Mouse (Mus musculus) midbrain, embryonic 10.5 days (tissue): ENCODE measurements at regions not wholly inside any gene's neighbourhood (a gene's known extent, or its start where the extent isn't known, plus 50 kb on each side); places are given as distances from the start of the nearest gene placed in this dataset.
A peak's percentile ranks its signal among the peaks of the same experiment; 100 is the strongest.

Source experiments
- DNase-seq: peaks from one replicate; pipeline ENCODE4 v3.0.0-alpha.2; 2017; ENCODE audit warnings: low spot score
- H3K27ac ChIP-seq: fragments of 300-500 bp; sonication (generic); replicated peaks from 2 replicates; pipeline ENCODE4 v1.5.1; 2016; ENCODE audit warnings: mild to moderate bottlenecking
- H3K27me3 ChIP-seq: fragments of 300-500 bp; sonication (generic); 2 replicates; pipeline ENCODE4 v1.6.1; 2016; ENCODE audit warnings: low read depth, mild to moderate bottlenecking; ENCODE audit not compliant: poor library complexity, severe bottlenecking
- H3K36me3 ChIP-seq: fragments of 300-500 bp; sonication (generic); 2 replicates; pipeline ENCODE4 v1.6.1; 2016; ENCODE audit warnings: mild to moderate bottlenecking, moderate library complexity
- H3K4me1 ChIP-seq: fragments of 300-500 bp; sonication (generic); 2 replicates; pipeline ENCODE4 v1.6.1; 2016
- H3K4me3 ChIP-seq: fragments of 300-500 bp; sonication (generic); 2 replicates; pipeline ENCODE4 v1.5.1; 2016; ENCODE audit warnings: mild to moderate bottlenecking, moderate library complexity
- H3K9me3 ChIP-seq: fragments of 300-500 bp; sonication (generic); replicated peaks from 2 replicates; pipeline ENCODE4 v1.6.1; 2016; ENCODE audit warnings: mild to moderate bottlenecking
- WGBS: fragments of 180-500 bp; shearing (Covaris S2); methylation state at CpG from one replicate; pipeline ENCODE4 v1.1.7; 2016; 5-methylcytosine and 5-hydroxymethylcytosine counted together

GRCm38 (mm10) chr12:25163541-25163940 lies 66.6 kb upstream of the Id2 start:
- H3K27ac ChIP-seq = peak overlapping the region; percentile 74
- H3K27me3 ChIP-seq = 0 out of 2 replicates have a peak, but pooled peaks cover 14% of the 10 kb centered on the region
- peaks cover 56% of the 10 kb centered on the region for H3K4me1 ChIP-seq
- no peaks in the 10 kb centered on the region for H3K9me3 ChIP-seq
- WGBS = 33% methylated on average over 6 of the region's 6 CpGs
- no peak overlapping the region for H3K4me3 ChIP-seq
- H3K36me3 ChIP-seq = no peaks in the 10 kb centered on the region
- peak; percentile 19 for DNase-seq

- WGBS = 75% methylated on average over 6 of the region's 6 CpGs
- no peak for DNase-seq
- Histone ChIP-seq H3K4me1 (peaks cover 55% of the 10 kb centered on the region), H3K4me3 (no peak overlapping the region), H3K9me3 (no peaks in the 10 kb centered on the region), H3K27me3 (0 out of 2 replicates have a peak, but pooled peaks cover 14% of the 10 kb centered on the region), H3K36me3 (no peaks in the 10 kb centered on the region), H3K27ac (peak overlapping the region; percentile 74)
Measured at GRCm38 (mm10) chr12:25162843-25163242, 65.9 kb upstream of the Id2 start.

- Histone ChIP-seq H3K27ac (no peak overlapping the region; the same call in 1 of the 2 replicates), H3K36me3 (no peaks in the 10 kb centered on the region), H3K4me3 (no peak overlapping the region), H3K9me3 (no peaks in the 10 kb centered on the region), H3K27me3 (0 out of 2 replicates have a peak, but pooled peaks cover 20% of the 10 kb centered on the region), H3K4me1 (peaks cover 51% of the 10 kb centered on the region)
- 94% methylated on average over 6 of the region's 6 CpGs for WGBS
- no peak for DNase-seq
Measured at GRCm38 (mm10) chr12:25161939-25162338, 65.0 kb upstream of the Id2 start.

- WGBS = 87% methylated on average over 15 of the region's 15 CpGs
- 0 out of 2 replicates have a peak, but pooled peaks cover 20% of the 10 kb centered on the region for H3K27me3 ChIP-seq
- no peak for DNase-seq
- peaks cover 46% of the 10 kb centered on the region for H3K4me1 ChIP-seq
- H3K36me3 ChIP-seq = no peaks in the 10 kb centered on the region
- H3K9me3 ChIP-seq = no peaks in the 10 kb centered on the region
- H3K4me3 ChIP-seq = no peak overlapping the region
- H3K27ac ChIP-seq = peak overlapping the region; percentile 35
Measured at GRCm38 (mm10) chr12:25160990-25161843, 64.3 kb upstream of the Id2 start.

GRCm38 (mm10) chr12:25159091-25159490 lies 62.2 kb upstream of the Id2 start:
- 0 out of 2 replicates have a peak, but pooled peaks cover 6% of the 10 kb centered on the region for H3K27me3 ChIP-seq
- WGBS = 93% methylated on average over 6 of the region's 6 CpGs
- 0 out of 2 replicates have a peak overlapping the region, but pooled peaks have one; percentile 3 for H3K27ac ChIP-seq
- no peak overlapping the region for H3K4me3 ChIP-seq
- no peak for DNase-seq
- no peaks in the 10 kb centered on the region for H3K9me3 ChIP-seq
- peaks cover 43% of the 10 kb centered on the region for H3K4me1 ChIP-seq
- no peaks in the 10 kb centered on the region for H3K36me3 ChIP-seq

- Histone ChIP-seq H3K27me3 (0 out of 2 replicates have a peak, but pooled peaks cover 6% of the 10 kb centered on the region), H3K9me3 (no peaks in the 10 kb centered on the region), H3K36me3 (no peaks in the 10 kb centered on the region), H3K4me1 (peaks cover 27% of the 10 kb centered on the region), H3K27ac (no peak overlapping the region), H3K4me3 (no peak overlapping the region)
- WGBS = 87% methylated on average over 5 of the region's 5 CpGs
- DNase-seq = no peak
Measured at GRCm38 (mm10) chr12:25157238-25157637, 60.3 kb upstream of the Id2 start.

- Histone ChIP-seq H3K9me3 (no peaks in the 10 kb centered on the region), H3K4me1 (peaks cover 13% of the 10 kb centered on the region), H3K27me3 (0 out of 2 replicates have a peak, but pooled peaks cover 6% of the 10 kb centered on the region), H3K27ac (peak overlapping the region; percentile 35), H3K36me3 (no peaks in the 10 kb centered on the region), H3K4me3 (no peak overlapping the region)
- 84% methylated on average over 9 of the region's 9 CpGs for WGBS
- no peak for DNase-seq
Measured at GRCm38 (mm10) chr12:25155396-25155795, 58.5 kb upstream of the Id2 start.

- Histone ChIP-seq H3K27ac (no peak overlapping the region), H3K27me3 (no peaks in the 10 kb centered on the region), H3K4me1 (no peaks in the 10 kb centered on the region), H3K4me3 (no peak overlapping the region), H3K36me3 (no peaks in the 10 kb centered on the region), H3K9me3 (no peaks in the 10 kb centered on the region)
- DNase-seq = no peak
- 89% methylated on average over 6 of the region's 6 CpGs for WGBS
Measured at GRCm38 (mm10) chr12:25148099-25148498, 51.2 kb upstream of the Id2 start.
